Mouse (Mus musculus) embryonic facial prominence, embryonic 10.5 days (tissue): ENCODE results near the gene Map3k13. TPM values are rescaled to one million over a fixed set of nuclear protein-coding genes. Genes with fewer than 3 reads are reported as not detected.

Experiments used
- DNase-seq: peaks from one replicate; pipeline ENCODE4 v3.0.0-alpha.2; 2017; ENCODE audit warnings: low spot score
- H3K27ac ChIP-seq: fragments of 300-500 bp; sonication (generic); replicated peaks from 2 replicates; pipeline ENCODE4 v1.5.1; 2016; ENCODE audit warnings: mild to moderate bottlenecking
- H3K27me3 ChIP-seq: fragments of 300-500 bp; sonication (generic); replicated peaks from 2 replicates; pipeline ENCODE4 v1.6.1; 2016; ENCODE audit warnings: low read depth, mild to moderate bottlenecking; ENCODE audit not compliant: poor library complexity, severe bottlenecking
- H3K36me3 ChIP-seq: fragments of 300-500 bp; sonication (generic); replicated peaks from 2 replicates; pipeline ENCODE4 v1.6.1; 2016; ENCODE audit warnings: mild to moderate bottlenecking, moderate library complexity
- H3K4me1 ChIP-seq: fragments of 300-500 bp; sonication (generic); 2 replicates; pipeline ENCODE4 v1.6.1; 2016
- H3K4me3 ChIP-seq: fragments of 300-500 bp; sonication (generic); 2 replicates; pipeline ENCODE4 v1.5.1; 2016; ENCODE audit warnings: mild to moderate bottlenecking, moderate library complexity
- H3K9me3 ChIP-seq: fragments of 300-500 bp; sonication (generic); 2 replicates; pipeline ENCODE4 v1.6.1; 2016; ENCODE audit warnings: mild to moderate bottlenecking
- WGBS: fragments of 180-500 bp; shearing (Covaris S2); methylation state at CpG from one replicate; pipeline ENCODE4 v1.1.7; 2016; 5-methylcytosine and 5-hydroxymethylcytosine counted together
- polyA plus RNA-seq: library from polyadenylated mRNA; unstranded; fragments of >200 nt; fragmentation: Nextera tagmentation; extraction: Ambion mirVana; gene quantifications from 2 replicates; pipeline ENCODE4 v1.2.1, GENCODE M21; 2016

Map3k13 gene
- 1.9 and 2.1 TPM in 2 replicates for polyA plus RNA-seq

- DNase-seq = peak; percentile 95
- Histone ChIP-seq H3K4me1 (peaks cover 10% of the 10 kb centered on the region), H3K9me3 (no peaks in the 10 kb centered on the region), H3K36me3 (peaks cover 1% of the 10 kb centered on the region; the same call in 1 of the 2 replicates), H3K27ac (peak within 1 kb of the TSS; percentile 84), H3K4me3 (peak within 1 kb of the TSS; percentile 76), H3K27me3 (no peaks in the 10 kb centered on the region)
- WGBS = 2% methylated on average over 47 of the region's 47 CpGs
Observed at GRCm38 (mm10) chr16:21793875-21794696, at the start of gene Map3k13. Map3k13 (plus strand) TSS chr16:21794346.

- no peak overlapping the region for H3K4me3 ChIP-seq
- 92% methylated on average over 1 of the region's 1 CpGs for WGBS
Observed at GRCm38 (mm10) chr16:21758447-21758846, 35.7 kb upstream of the Map3k13 start.

GRCm38 (mm10) chr16:21768255-21768654 lies 25.9 kb upstream of the Map3k13 start:
- H3K4me1 ChIP-seq = no peaks in the 10 kb centered on the region
- H3K36me3 ChIP-seq = no peaks in the 10 kb centered on the region
- no peaks in the 10 kb centered on the region for H3K9me3 ChIP-seq
- no peak overlapping the region for H3K27ac ChIP-seq
- no peaks in the 10 kb centered on the region for H3K27me3 ChIP-seq
- WGBS = 83% methylated on average over 3 of the region's 3 CpGs
- DNase-seq = no peak
- no peak overlapping the region for H3K4me3 ChIP-seq

More at GRCm38 (mm10) chr16:21758447-21758846, 35.7 kb upstream of the Map3k13 start:
- Histone ChIP-seq H3K27me3 (no peaks in the 10 kb centered on the region), H3K9me3 (no peaks in the 10 kb centered on the region), H3K27ac (no peak overlapping the region), H3K4me1 (no peaks in the 10 kb centered on the region), H3K36me3 (no peaks in the 10 kb centered on the region; the same call in 1 of the 2 replicates)
- DNase-seq = no peak

- H3K4me1 ChIP-seq = no peaks in the 10 kb centered on the region
- no peaks in the 10 kb centered on the region for H3K27me3 ChIP-seq
- H3K9me3 ChIP-seq = no peaks in the 10 kb centered on the region
- no peak for DNase-seq
- no peak overlapping the region for H3K4me3 ChIP-seq
- WGBS = 79% methylated on average over 5 of the region's 5 CpGs
- H3K27ac ChIP-seq = no peak overlapping the region
- no peaks in the 10 kb centered on the region for H3K36me3 ChIP-seq
Observed at GRCm38 (mm10) chr16:21769667-21770066, 24.5 kb upstream of the Map3k13 start.

GRCm38 (mm10) chr16:21774725-21775124 lies 19.4 kb upstream of the Map3k13 start:
- Histone ChIP-seq H3K4me3 (no peak overlapping the region), H3K27me3 (no peaks in the 10 kb centered on the region), H3K36me3 (no peaks in the 10 kb centered on the region), H3K4me1 (no peaks in the 10 kb centered on the region), H3K9me3 (no peaks in the 10 kb centered on the region), H3K27ac (no peak overlapping the region)
- 89% methylated on average over 4 of the region's 4 CpGs for WGBS
- DNase-seq = no peak

- DNase-seq = peak; percentile 26
Observed at GRCm38 (mm10) chr16:21778293-21778866, 15.8 kb upstream of the Map3k13 start.

GRCm38 (mm10) chr16:21779149-21779548 lies 15.0 kb upstream of the Map3k13 start:
- Histone ChIP-seq H3K4me3 (no peak overlapping the region), H3K4me1 (no peaks in the 10 kb centered on the region), H3K27me3 (no peaks in the 10 kb centered on the region), H3K27ac (no peak overlapping the region), H3K36me3 (no peaks in the 10 kb centered on the region), H3K9me3 (no peaks in the 10 kb centered on the region)
- DNase-seq = no peak
- 92% methylated on average over 4 of the region's 4 CpGs for WGBS

More at GRCm38 (mm10) chr16:21778293-21778866, 15.8 kb upstream of the Map3k13 start:
- 35% methylated on average over 3 of the region's 3 CpGs for WGBS
- no peaks in the 10 kb centered on the region for H3K27me3 ChIP-seq
- H3K36me3 ChIP-seq = no peaks in the 10 kb centered on the region
- no peak overlapping the region for H3K27ac ChIP-seq
- H3K9me3 ChIP-seq = no peaks in the 10 kb centered on the region
- peak overlapping the region; percentile 44 for H3K4me3 ChIP-seq
- no peaks in the 10 kb centered on the region for H3K4me1 ChIP-seq

- no peaks in the 10 kb centered on the region for H3K36me3 ChIP-seq
- no peaks in the 10 kb centered on the region for H3K9me3 ChIP-seq
- no peak for DNase-seq
- H3K4me1 ChIP-seq = no peaks in the 10 kb centered on the region
- 81% methylated on average over 3 of the region's 3 CpGs for WGBS
- H3K4me3 ChIP-seq = no peak overlapping the region
- no peaks in the 10 kb centered on the region for H3K27me3 ChIP-seq
- H3K27ac ChIP-seq = no peak overlapping the region
Observed at GRCm38 (mm10) chr16:21781277-21781676, 12.9 kb upstream of the Map3k13 start.

GRCm38 (mm10) chr16:21781895-21782294 lies 12.3 kb upstream of the Map3k13 start:
- 0 out of 2 replicates have a peak, but pooled peaks cover 2% of the 10 kb centered on the region for H3K27me3 ChIP-seq
- H3K4me3 ChIP-seq = no peak overlapping the region
- 83% methylated on average over 3 of the region's 3 CpGs for WGBS
- H3K9me3 ChIP-seq = no peaks in the 10 kb centered on the region
- DNase-seq = no peak
- H3K4me1 ChIP-seq = no peaks in the 10 kb centered on the region
- no peak overlapping the region for H3K27ac ChIP-seq
- H3K36me3 ChIP-seq = no peaks in the 10 kb centered on the region

- Histone ChIP-seq H3K4me1 (peaks cover 7% of the 10 kb centered on the region), H3K36me3 (no peaks in the 10 kb centered on the region), H3K9me3 (no peaks in the 10 kb centered on the region), H3K27ac (no peak overlapping the region), H3K27me3 (0 out of 2 replicates have a peak, but pooled peaks cover 2% of the 10 kb centered on the region), H3K4me3 (no peak overlapping the region)
- 67% methylated on average over 2 of the region's 2 CpGs for WGBS
- DNase-seq = no peak
Observed at GRCm38 (mm10) chr16:21782807-21783206, 11.3 kb upstream of the Map3k13 start.

GRCm38 (mm10) chr16:21785000-21785399 lies 9.1 kb upstream of the Map3k13 start:
- Histone ChIP-seq H3K36me3 (no peaks in the 10 kb centered on the region), H3K27ac (no peak overlapping the region), H3K9me3 (no peaks in the 10 kb centered on the region), H3K4me3 (no peak overlapping the region), H3K4me1 (peaks cover 12% of the 10 kb centered on the region), H3K27me3 (0 out of 2 replicates have a peak, but pooled peaks cover 2% of the 10 kb centered on the region)
- no peak for DNase-seq
- WGBS = 75% methylated on average over 4 of the region's 4 CpGs

- DNase-seq = no peak
- Histone ChIP-seq H3K4me1 (peaks cover 12% of the 10 kb centered on the region), H3K4me3 (no peak overlapping the region), H3K9me3 (no peaks in the 10 kb centered on the region), H3K27me3 (0 out of 2 replicates have a peak, but pooled peaks cover 2% of the 10 kb centered on the region), H3K27ac (no peak overlapping the region), H3K36me3 (no peaks in the 10 kb centered on the region)
- 87% methylated on average over 8 of the region's 8 CpGs for WGBS
Observed at GRCm38 (mm10) chr16:21786317-21786716, 7.8 kb upstream of the Map3k13 start.
